16 mouse cellular contexts compared by ENCODE assay signal in genomic region chr12:26734558-26734897, GRCm38 (mm10).
DNase-seq lines count a peak whose midpoint lies in the region; ATAC-seq and TF ChIP-seq lines count a peak whose summit lies in the region.
"Had no signal": no experiment of that assay in that cellular context is flagged by ENCODE, and none has a peak within 500 bp of the region (broad histone marks: within the 10 kb centered on the region; RNA-seq: fewer than 3 reads in every experiment).

No protein-coding gene starts in this region.

- H3K27ac ChIP-seq in left cerebral cortex, adult 2 months, result no peak overlapping the region
- H3K27ac ChIP-seq in embryonic facial prominence, embryonic 14.5 days (replicated peaks; ENCODE audit: low read depth, low read length), result no peak overlapping the region
- peak overlapping the region; percentile 26 for H3K27ac ChIP-seq in hindbrain, embryonic 15.5 days (replicated peaks)
- peak overlapping the region; percentile 18; the same call in 1 of the 2 replicates for H3K27ac ChIP-seq in neural tube, embryonic 14.5 days (ENCODE audit: low read depth, low read length)
- H3K27ac ChIP-seq: embryonic facial prominence, embryonic 13.5 days; heart, adult 2 months; liver, embryonic 13.5 days; macrophage; stomach, postnatal 0 days had no signal

- no peak for TF ChIP-seq CTCF in left cerebral cortex, adult 2 months (IDR thresholded peaks at IDR 0.05)

- H3K4me2 ChIP-seq in embryonic facial prominence, embryonic 14.5 days (ENCODE audit: low read depth, low read length), result no peak overlapping the region
- no peak overlapping the region for H3K4me2 ChIP-seq in hindbrain, embryonic 15.5 days
- H3K4me2 ChIP-seq in neural tube, embryonic 14.5 days (ENCODE audit: low read depth, low read length), result no peak overlapping the region
- H3K4me2 ChIP-seq: embryonic facial prominence, embryonic 13.5 days; liver, embryonic 13.5 days; neural tube, embryonic 12.5 days had no signal

- intact Hi-C loops in left cerebral cortex, postnatal 4 days (cut with DNase I), result loop anchor here (5.0 kb wide), 1 partner anchor 603 kb away; no protein-coding TSS in a partner anchor
- intact Hi-C loops in left cerebral cortex, adult 2 months (cut with DNase I), result no loop called here

- WGBS in embryonic facial prominence, embryonic 14.5 days, result 46% methylated on average over 3 of the region's 3 CpGs
- WGBS in hindbrain, embryonic 15.5 days, result 23% methylated on average over 3 of the region's 3 CpGs
- WGBS in neural tube, embryonic 14.5 days, result 13% methylated on average over 3 of the region's 3 CpGs

- no peak overlapping the region for H3K9ac ChIP-seq in embryonic facial prominence, embryonic 14.5 days (ENCODE audit: low read depth, low read length)
- no peak overlapping the region for H3K9ac ChIP-seq in hindbrain, embryonic 15.5 days
- H3K9ac ChIP-seq in neural tube, embryonic 14.5 days (replicated peaks; ENCODE audit: low read depth, low read length), result no peak overlapping the region
- H3K9ac ChIP-seq: embryonic facial prominence, embryonic 13.5 days; liver, embryonic 13.5 days; neural tube, embryonic 12.5 days had no signal

- no peaks in the 10 kb centered on the region for H3K9me3 ChIP-seq in embryonic facial prominence, embryonic 14.5 days (ENCODE audit: control insufficient read depth, low read length)
- no peaks in the 10 kb centered on the region for H3K9me3 ChIP-seq in hindbrain, embryonic 15.5 days
- H3K9me3 ChIP-seq in neural tube, embryonic 14.5 days (ENCODE audit: control insufficient read depth, low read length), result no peaks in the 10 kb centered on the region
- H3K9me3 ChIP-seq: embryonic facial prominence, embryonic 13.5 days; liver, embryonic 13.5 days; neural tube, embryonic 12.5 days had no signal

- peak; percentile 53; the same call in 1 of the 2 replicates for ATAC-seq in embryonic facial prominence, embryonic 14.5 days (ENCODE audit: low read depth)
- peak; percentile 74 for ATAC-seq in hindbrain, embryonic 15.5 days (ENCODE audit: low FRiP score, low read depth)
- ATAC-seq in neural tube, embryonic 14.5 days (ENCODE audit: low read depth), result peak; percentile 51
- no peak for ATAC-seq in CD4-positive, CD25-positive, alpha-beta regulatory T cell, adult 4 months

- no peaks in the 10 kb centered on the region for H3K27me3 ChIP-seq in embryonic facial prominence, embryonic 14.5 days (replicated peaks; ENCODE audit: control insufficient read depth, insufficient read depth, low read length)
- no peaks in the 10 kb centered on the region for H3K27me3 ChIP-seq in hindbrain, embryonic 15.5 days
- H3K27me3 ChIP-seq in neural tube, embryonic 14.5 days (ENCODE audit: control insufficient read depth, insufficient read depth, low read length), result no peaks in the 10 kb centered on the region
- H3K27me3 ChIP-seq: embryonic facial prominence, embryonic 13.5 days; liver, embryonic 13.5 days; neural tube, embryonic 12.5 days had no signal

- H3K36me3 ChIP-seq in embryonic facial prominence, embryonic 14.5 days (ENCODE audit: control insufficient read depth, insufficient read depth, low read length), result no peaks in the 10 kb centered on the region
- H3K36me3 ChIP-seq in hindbrain, embryonic 15.5 days, result no peaks in the 10 kb centered on the region
- no peaks in the 10 kb centered on the region for H3K36me3 ChIP-seq in neural tube, embryonic 14.5 days (ENCODE audit: control insufficient read depth, insufficient read depth, low read length)
- H3K36me3 ChIP-seq: embryonic facial prominence, embryonic 13.5 days; liver, embryonic 13.5 days; neural tube, embryonic 12.5 days had no signal

- H3K4me3 ChIP-seq in left cerebral cortex, adult 2 months, result no peak overlapping the region
- no peak overlapping the region for H3K4me3 ChIP-seq in embryonic facial prominence, embryonic 14.5 days (ENCODE audit: low read depth, low read length)
- H3K4me3 ChIP-seq in hindbrain, embryonic 15.5 days, result no peak overlapping the region
- no peak overlapping the region for H3K4me3 ChIP-seq in neural tube, embryonic 14.5 days (ENCODE audit: low read depth, low read length)
- H3K4me3 ChIP-seq: embryonic facial prominence, embryonic 13.5 days; heart, adult 2 months; liver, embryonic 13.5 days; neural tube, embryonic 12.5 days had no signal

- no peaks in the 10 kb centered on the region for H3K4me1 ChIP-seq in embryonic facial prominence, embryonic 14.5 days (ENCODE audit: control insufficient read depth, insufficient read depth, low read length)
- peaks cover 12% of the 10 kb centered on the region for H3K4me1 ChIP-seq in hindbrain, embryonic 15.5 days (replicated peaks)
- H3K4me1 ChIP-seq in neural tube, embryonic 14.5 days (ENCODE audit: control insufficient read depth, insufficient read depth, low read length), result peaks cover 9% of the 10 kb centered on the region
- H3K4me1 ChIP-seq: liver, embryonic 13.5 days had no signal

- DNase-seq in left cerebral cortex, postnatal 4 days, result peak; percentile 34
- DNase-seq in left cerebral cortex, adult 2 months (ENCODE audit: extremely low spot score in 1 of 2, low spot score in 2 of 2), result no peak
- peak; percentile 22 for DNase-seq in embryonic facial prominence, embryonic 14.5 days (ENCODE audit: low spot score)
- no peak for DNase-seq in right cerebral cortex, postnatal 25 days
- DNase-seq in thymus, postnatal 4 days, result no peak
- DNase-seq: adrenal gland, adult 2 months; heart, adult 2 months; heart, postnatal 4 days; liver, embryonic 13.5 days had no signal

Comparison
In these comparisons a context has a peak if more than half of its experiments do, and no peak if none do; other contexts are left out.
1. DNase-seq: peak in left cerebral cortex, postnatal 4 days (single experiment) and embryonic facial prominence, embryonic 14.5 days (single experiment); none in left cerebral cortex, adult 2 months (0 of 2), right cerebral cortex, postnatal 25 days (single experiment) and thymus, postnatal 4 days (single experiment).
2. H3K27ac ChIP-seq: peak in hindbrain, embryonic 15.5 days (single experiment) and neural tube, embryonic 14.5 days (single experiment); none in left cerebral cortex, adult 2 months (single experiment) and embryonic facial prominence, embryonic 14.5 days (single experiment).